ENCODE assay signal across 7 mouse cellular contexts in genomic region chr6:120363688-120364522, GRCm38 (mm10). TPM values are rescaled to one million over a fixed set of nuclear protein-coding genes. Genes with fewer than 3 reads are reported as not detected.
DNase-seq lines count a peak whose midpoint lies in the region; ATAC-seq and TF ChIP-seq lines count a peak whose summit lies in the region.

Gene Kdm5a (plus strand): TSS chr6:120364124.
Gene Ccdc77 (minus strand): TSS chr6:120364374.

- H3K4me1 ChIP-seq in embryonic facial prominence, embryonic 10.5 days: peaks cover 19% of the 10 kb centered on the region
- peaks cover 5% of the 10 kb centered on the region; the same call in 1 of the 2 replicates for H3K4me1 ChIP-seq in intestine, postnatal 0 days (replicated peaks; ENCODE audit: control insufficient read depth, insufficient read depth, low read length)
- H3K4me1 ChIP-seq in midbrain, embryonic 12.5 days: peaks cover 16% of the 10 kb centered on the region
- peaks cover 3% of the 10 kb centered on the region; the same call in 1 of the 2 replicates for H3K4me1 ChIP-seq in small intestine, adult 2 months (ENCODE audit: control insufficient read depth, insufficient read depth, insufficient read length, low read length)

- DNase-seq in adrenal gland, postnatal 10 days: peak; percentile 95
- peak; percentile 94 for DNase-seq in embryonic facial prominence, embryonic 10.5 days (ENCODE audit: low spot score)
- peak; percentile 79 for DNase-seq in gonadal fat pad, adult 2 months (ENCODE audit: low read depth)
- peak; percentile 93 for DNase-seq in left cerebral cortex, postnatal 4 days

- peak; percentile 53 for TF ChIP-seq CTCF in intestine, postnatal 0 days (IDR thresholded peaks at IDR 0.05; ENCODE audit: low read depth)
- TF ChIP-seq CTCF in small intestine, adult 2 months (IDR thresholded peaks at IDR 0.05; ENCODE audit: extremely low read depth, insufficient read length, insufficient replicate concordance, low read depth, low read length): peak; percentile 18; the same call in 1 of the 2 replicates

- no peaks in the 10 kb centered on the region for H3K9me3 ChIP-seq in embryonic facial prominence, embryonic 10.5 days
- no peaks in the 10 kb centered on the region for H3K9me3 ChIP-seq in intestine, postnatal 0 days (ENCODE audit: control insufficient read depth)
- no peaks in the 10 kb centered on the region for H3K9me3 ChIP-seq in midbrain, embryonic 12.5 days

- peak within 1 kb of the TSS; percentile 95 for H3K9ac ChIP-seq in intestine, postnatal 0 days (ENCODE audit: low read depth, low read length)
- peak within 1 kb of the TSS; percentile 89 for H3K9ac ChIP-seq in midbrain, embryonic 12.5 days (replicated peaks)

- ATAC-seq in intestine, postnatal 0 days: peak; percentile 98
- ATAC-seq in midbrain, embryonic 12.5 days (ENCODE audit: low FRiP score, low read depth): peak; percentile 96

- H3K27me3 ChIP-seq in embryonic facial prominence, embryonic 10.5 days (replicated peaks; ENCODE audit: low read depth, poor library complexity, severe bottlenecking): no peaks in the 10 kb centered on the region
- no peaks in the 10 kb centered on the region for H3K27me3 ChIP-seq in intestine, postnatal 0 days (replicated peaks; ENCODE audit: control insufficient read depth, insufficient read depth, low read length)
- H3K27me3 ChIP-seq in midbrain, embryonic 12.5 days: no peaks in the 10 kb centered on the region
- no peaks in the 10 kb centered on the region for H3K27me3 ChIP-seq in small intestine, adult 2 months (ENCODE audit: control insufficient read depth, insufficient read depth, low read length)

- peak within 1 kb of the TSS; percentile 96 for H3K4me3 ChIP-seq in embryonic facial prominence, embryonic 10.5 days
- peak within 1 kb of the TSS; percentile 99 for H3K4me3 ChIP-seq in intestine, postnatal 0 days (ENCODE audit: low read depth, low read length)
- H3K4me3 ChIP-seq in midbrain, embryonic 12.5 days: peak within 1 kb of the TSS; percentile 99
- H3K4me3 ChIP-seq in small intestine, adult 2 months (ENCODE audit: low read depth, low read length): peak within 1 kb of the TSS; percentile 68

- peak within 1 kb of the TSS; percentile 93 for H3K27ac ChIP-seq in embryonic facial prominence, embryonic 10.5 days (replicated peaks)
- peak within 1 kb of the TSS; percentile 96 for H3K27ac ChIP-seq in intestine, postnatal 0 days (ENCODE audit: low read depth, low read length)
- H3K27ac ChIP-seq in midbrain, embryonic 12.5 days (replicated peaks): peak within 1 kb of the TSS; percentile 94
- peak within 1 kb of the TSS; percentile 97 for H3K27ac ChIP-seq in small intestine, adult 2 months (ENCODE audit: insufficient read depth, low read depth, low read length)

- peak within 1 kb of the TSS; percentile 79 for H3K4me2 ChIP-seq in intestine, postnatal 0 days (replicated peaks; ENCODE audit: low read depth)
- H3K4me2 ChIP-seq in midbrain, embryonic 12.5 days (replicated peaks): peak within 1 kb of the TSS; percentile 90

- TF ChIP-seq POLR2A in small intestine, adult 2 months (IDR thresholded peaks at IDR 0.05; ENCODE audit: low read depth, low read length): peak; percentile 91

- WGBS in embryonic facial prominence, embryonic 10.5 days: under 1% methylated on average over 71 of the region's 71 CpGs
- WGBS in intestine, postnatal 0 days: under 1% methylated on average over 71 of the region's 71 CpGs
- WGBS in midbrain, embryonic 12.5 days: under 1% methylated on average over 71 of the region's 71 CpGs
- WGBS in small intestine, adult 2 months: under 1% methylated on average over 71 of the region's 71 CpGs

- H3K36me3 ChIP-seq in embryonic facial prominence, embryonic 10.5 days (replicated peaks): peaks cover 25% of the 10 kb centered on the region
- H3K36me3 ChIP-seq in intestine, postnatal 0 days (ENCODE audit: control insufficient read depth, insufficient read depth): 0 out of 2 replicates have a peak, but pooled peaks cover 6% of the 10 kb centered on the region
- H3K36me3 ChIP-seq in midbrain, embryonic 12.5 days: peaks cover 20% of the 10 kb centered on the region
- H3K36me3 ChIP-seq in small intestine, adult 2 months (ENCODE audit: control insufficient read depth, insufficient read depth, low read length): peaks cover 14% of the 10 kb centered on the region

- intact Hi-C loops in left cerebral cortex, postnatal 4 days (cut with DNase I): no loop called here

RNA-seq across cellular contexts. Expression of gene Kdm5a, which starts in this region (rescaled TPM):
- 10 to 100 TPM; 47.6 to 61.9 TPM for total RNA-seq in adrenal gland, postnatal 10 days (2021)
- polyA plus RNA-seq in embryonic facial prominence, embryonic 10.5 days (2016; fragmentation: Nextera tagmentation; extraction: Ambion mirVana): 53.5 and 55.3 TPM in 2 replicates
- polyA plus RNA-seq in gonadal fat pad, adult 2 months (2012; rRNA removed): 6.8 and 8.0 TPM in 2 replicates
- 20.2 and 23.2 TPM in 2 replicates for polyA plus RNA-seq in intestine, postnatal 0 days (2015; fragmentation: Nextera tagmentation; extraction: Ambion mirVana)
- 10 to 100 TPM; 34.7 to 37.0 TPM for total RNA-seq in left cerebral cortex, postnatal 4 days (2021)
- polyA plus RNA-seq in midbrain, embryonic 12.5 days (2016; fragmentation: Nextera tagmentation; extraction: Ambion mirVana): 64.7 and 65.9 TPM in 2 replicates
- polyA plus RNA-seq in small intestine, adult 2 months (2012; rRNA removed): 0.48 and 1.1 TPM in 2 replicates

RNA-seq across cellular contexts. Expression of gene Ccdc77, which starts in this region (rescaled TPM):
- 10 to 100 TPM in 1 of 2 experiments, 1 to 10 TPM in 1; 9.1 to 11.0 TPM for total RNA-seq in adrenal gland, postnatal 10 days (2021)
- 30.1 and 32.7 TPM in 2 replicates for polyA plus RNA-seq in embryonic facial prominence, embryonic 10.5 days (2016; fragmentation: Nextera tagmentation; extraction: Ambion mirVana)
- 7.6 TPM in 2 replicates for polyA plus RNA-seq in gonadal fat pad, adult 2 months (2012; rRNA removed)
- polyA plus RNA-seq in intestine, postnatal 0 days (2015; fragmentation: Nextera tagmentation; extraction: Ambion mirVana): 7.2 and 9.9 TPM in 2 replicates
- total RNA-seq in left cerebral cortex, postnatal 4 days (2021): 1 to 10 TPM; 6.1 to 6.3 TPM
- polyA plus RNA-seq in midbrain, embryonic 12.5 days (2016; fragmentation: Nextera tagmentation; extraction: Ambion mirVana): 24.6 and 25.2 TPM in 2 replicates
- 0.48 and 0.58 TPM in 2 replicates for polyA plus RNA-seq in small intestine, adult 2 months (2012; rRNA removed)

Comparison
In these comparisons a context has a peak if more than half of its experiments do, and no peak if none do; other contexts are left out.
1. Peak in every context shown above with its lines: DNase-seq, ATAC-seq, H3K4me3 ChIP-seq and H3K27ac ChIP-seq.